Mouse (Mus musculus) urinary bladder, postnatal 4 days (tissue): ENCODE data around the gene Efnb1.

Experiments
- DNase-seq, 2 experiments: peaks; one replicate each; pipeline ENCODE4 v3.0.0; 2021 to 2022; ENCODE audit warnings: low spot score in 2 of 2

The Efnb1 gene

DNA sequence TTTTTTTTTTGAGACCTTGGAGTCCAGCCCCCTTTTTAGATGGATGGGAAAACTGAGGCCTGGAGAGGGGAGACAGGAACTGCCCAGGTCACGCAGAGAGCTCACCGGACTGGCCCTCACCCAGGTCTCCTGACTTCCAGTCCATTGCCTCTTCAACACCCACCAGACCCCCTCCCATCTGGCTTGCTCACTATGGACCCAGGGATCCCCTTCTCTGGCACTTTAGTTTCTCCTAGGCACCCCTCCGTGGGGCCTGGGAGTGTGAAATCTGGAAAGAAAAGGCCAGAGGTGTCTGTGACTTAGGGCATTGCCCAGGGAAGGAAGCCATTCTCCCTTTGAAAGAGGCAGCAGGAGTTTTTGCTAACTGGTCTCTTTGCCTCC is 17.3 kb downstream of the Efnb1 start:
- DNase-seq, result no peak

DNA sequence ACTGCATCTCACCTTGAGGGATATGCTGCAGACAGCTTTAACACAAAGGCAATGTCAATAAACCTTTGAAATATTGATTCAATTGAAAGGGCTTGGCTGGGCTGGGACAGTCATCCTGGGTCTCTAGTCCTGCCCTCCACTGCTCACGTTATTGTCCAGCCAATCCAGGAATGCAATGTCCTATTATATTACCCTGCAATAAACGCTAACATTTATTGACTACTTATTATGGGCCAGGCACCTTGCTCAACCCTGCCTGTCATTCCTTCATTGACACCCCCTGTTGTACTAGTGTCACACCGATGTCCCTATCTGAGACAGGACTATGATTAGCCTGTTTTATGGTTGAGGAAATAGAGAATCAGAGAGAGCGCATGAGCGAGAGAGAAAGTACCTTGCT is 18.4 kb downstream of the Efnb1 start:
- DNase-seq, result no peak

DNA sequence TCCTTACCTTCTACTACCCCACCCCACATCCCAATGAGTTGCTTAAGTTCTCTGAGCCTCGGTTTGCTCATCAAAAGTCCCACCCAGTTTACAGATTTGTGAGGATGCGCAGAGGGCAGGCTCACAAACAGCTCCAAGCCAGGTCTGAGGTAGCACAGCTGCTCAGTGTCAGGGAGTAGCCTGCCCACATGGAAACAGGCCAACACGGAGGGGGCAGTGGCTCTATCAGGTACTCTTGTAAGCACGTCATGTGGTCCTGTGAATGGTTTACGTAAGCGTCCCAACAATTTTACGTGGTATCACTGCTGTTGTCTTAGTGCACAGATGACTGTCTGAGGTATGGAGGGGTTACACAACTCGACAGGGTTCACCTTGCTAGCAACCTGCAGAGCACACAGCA is 23.1 kb downstream of the Efnb1 start:
- no peak for DNase-seq

DNA sequence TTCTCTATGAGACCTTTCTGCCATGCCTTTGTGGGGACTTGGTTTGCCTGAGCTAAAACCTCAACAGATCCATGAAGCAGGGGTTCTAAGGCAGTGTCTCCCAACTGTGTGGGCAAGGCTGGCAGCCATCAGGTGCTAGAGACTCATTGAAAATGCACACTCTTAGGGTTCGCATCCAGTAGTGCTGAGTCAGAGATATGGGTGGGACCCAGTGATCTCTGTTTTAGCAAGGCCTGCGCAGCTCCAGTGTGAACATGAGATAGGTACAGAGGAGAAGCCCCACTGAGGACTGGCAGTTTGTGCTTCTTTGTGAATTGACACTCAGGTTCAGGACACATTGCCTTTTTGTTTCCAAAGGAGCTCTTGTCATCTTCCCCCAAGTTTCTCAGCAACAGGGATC is 28.2 kb downstream of the Efnb1 start:
- no peak for DNase-seq

DNA sequence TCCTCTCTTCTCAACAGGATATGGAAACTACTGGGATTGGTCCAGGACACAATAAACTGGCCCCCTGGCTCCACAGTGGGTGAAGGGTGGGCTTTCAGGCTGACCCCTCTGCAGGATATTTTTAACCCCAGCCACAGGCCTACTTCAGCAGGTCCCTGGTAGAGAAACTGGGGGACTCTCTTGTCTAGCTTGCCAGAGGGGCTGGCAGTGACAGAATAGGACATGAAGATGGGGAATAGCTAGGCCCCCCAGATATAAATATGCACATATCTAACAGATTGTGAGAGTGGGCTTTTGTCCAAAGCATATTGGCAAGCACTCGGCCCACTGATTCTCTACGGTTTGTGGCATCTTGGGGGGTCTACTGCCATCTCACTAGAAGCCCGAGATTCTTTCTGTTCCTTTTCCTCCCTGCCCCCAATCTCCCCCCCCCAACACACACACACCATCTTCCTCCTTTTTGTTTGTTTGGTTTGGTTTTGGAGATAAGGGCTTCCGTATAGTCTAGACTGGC is 29.0 kb downstream of the Efnb1 start:
- no peak for DNase-seq

DNA sequence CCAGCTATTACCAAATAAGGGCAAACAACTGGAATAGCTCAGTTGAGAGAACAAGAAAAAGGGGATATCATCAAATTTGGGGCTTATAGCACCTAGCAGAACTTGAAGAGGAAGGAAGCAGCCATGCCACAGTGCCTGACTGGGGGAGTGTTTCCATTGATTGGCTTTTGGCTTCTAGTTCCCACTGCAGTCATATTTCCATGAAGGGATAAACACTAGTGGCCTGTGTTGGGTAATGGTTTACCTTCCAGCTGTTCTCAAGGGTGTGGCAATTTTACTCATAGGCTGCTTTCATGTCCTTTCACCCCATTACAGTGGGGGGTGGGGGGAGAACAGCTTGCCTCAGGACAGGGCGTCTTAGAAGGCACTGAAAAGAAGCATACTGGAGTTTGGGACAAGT is 31.1 kb downstream of the Efnb1 start:
- no peak for DNase-seq

DNA sequence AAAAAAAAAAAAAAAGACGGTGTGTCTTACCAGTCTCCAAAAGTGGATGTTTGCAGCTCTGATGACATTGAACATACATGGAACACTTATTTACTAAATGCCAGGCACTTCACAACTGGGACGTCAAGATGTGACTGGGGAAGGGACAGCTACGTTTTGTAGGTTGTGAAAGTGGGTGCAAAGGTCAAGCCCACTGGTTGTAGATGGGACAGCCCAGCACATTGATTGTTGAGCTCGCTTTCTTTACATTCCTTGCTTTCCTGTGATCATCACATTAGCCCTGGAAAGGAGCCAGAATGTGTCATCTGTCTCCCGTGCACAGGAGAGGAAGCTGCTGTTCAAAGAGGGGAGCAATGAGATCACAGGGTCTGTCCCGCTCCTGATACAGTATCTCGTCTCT is 31.6 kb downstream of the Efnb1 start:
- no peak for DNase-seq

DNA sequence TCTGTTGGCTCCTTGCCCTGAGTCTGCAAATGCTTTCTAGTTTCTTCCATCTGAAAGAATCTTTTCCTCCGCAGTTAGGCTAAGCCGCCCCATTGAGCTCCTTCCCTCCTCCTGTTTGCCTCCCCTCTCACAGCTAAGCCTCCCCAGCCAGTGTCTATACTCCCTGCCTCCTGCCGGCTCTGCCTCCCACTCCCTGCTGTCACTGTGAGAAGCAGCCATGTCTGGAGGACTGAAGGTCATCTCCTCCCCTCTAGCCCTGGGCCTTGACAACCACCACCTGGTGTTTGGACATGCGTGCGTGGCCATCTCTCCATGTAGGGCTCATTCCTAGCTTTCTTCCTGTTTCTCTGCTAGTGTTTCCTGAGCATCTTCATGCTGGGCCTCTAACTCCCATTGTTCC is 36.4 kb downstream of the Efnb1 start:
- DNase-seq, result peak in 1 of 2 experiments; percentile 25

DNA sequence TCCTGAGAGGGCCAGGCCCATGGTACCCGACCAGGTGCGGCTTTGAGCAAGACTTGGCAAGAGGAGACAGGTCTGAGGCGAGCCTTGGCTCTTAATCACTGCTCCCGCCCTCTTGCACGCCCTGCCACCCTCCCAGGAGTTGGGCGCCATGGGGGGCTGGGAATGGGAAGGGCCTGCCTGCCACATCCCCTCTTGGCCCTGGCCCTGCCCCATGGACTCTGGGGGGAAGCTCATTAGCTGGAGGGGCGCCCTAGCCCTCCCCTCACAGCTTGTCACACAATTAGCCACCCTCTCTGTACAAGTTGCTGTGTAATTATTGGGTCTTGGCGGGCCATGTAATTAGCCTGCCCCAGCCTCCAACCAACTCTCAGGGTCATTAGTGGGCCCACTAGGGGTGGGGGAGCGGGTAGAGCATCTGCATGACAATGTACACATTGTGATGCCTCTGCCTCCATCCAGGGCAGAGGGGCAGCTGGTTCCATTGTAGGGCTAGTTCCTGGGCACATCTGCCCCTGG is 49.2 kb downstream of the Efnb1 start:
- DNase-seq, result peak in 1 of 2 experiments; percentile 20

DNA sequence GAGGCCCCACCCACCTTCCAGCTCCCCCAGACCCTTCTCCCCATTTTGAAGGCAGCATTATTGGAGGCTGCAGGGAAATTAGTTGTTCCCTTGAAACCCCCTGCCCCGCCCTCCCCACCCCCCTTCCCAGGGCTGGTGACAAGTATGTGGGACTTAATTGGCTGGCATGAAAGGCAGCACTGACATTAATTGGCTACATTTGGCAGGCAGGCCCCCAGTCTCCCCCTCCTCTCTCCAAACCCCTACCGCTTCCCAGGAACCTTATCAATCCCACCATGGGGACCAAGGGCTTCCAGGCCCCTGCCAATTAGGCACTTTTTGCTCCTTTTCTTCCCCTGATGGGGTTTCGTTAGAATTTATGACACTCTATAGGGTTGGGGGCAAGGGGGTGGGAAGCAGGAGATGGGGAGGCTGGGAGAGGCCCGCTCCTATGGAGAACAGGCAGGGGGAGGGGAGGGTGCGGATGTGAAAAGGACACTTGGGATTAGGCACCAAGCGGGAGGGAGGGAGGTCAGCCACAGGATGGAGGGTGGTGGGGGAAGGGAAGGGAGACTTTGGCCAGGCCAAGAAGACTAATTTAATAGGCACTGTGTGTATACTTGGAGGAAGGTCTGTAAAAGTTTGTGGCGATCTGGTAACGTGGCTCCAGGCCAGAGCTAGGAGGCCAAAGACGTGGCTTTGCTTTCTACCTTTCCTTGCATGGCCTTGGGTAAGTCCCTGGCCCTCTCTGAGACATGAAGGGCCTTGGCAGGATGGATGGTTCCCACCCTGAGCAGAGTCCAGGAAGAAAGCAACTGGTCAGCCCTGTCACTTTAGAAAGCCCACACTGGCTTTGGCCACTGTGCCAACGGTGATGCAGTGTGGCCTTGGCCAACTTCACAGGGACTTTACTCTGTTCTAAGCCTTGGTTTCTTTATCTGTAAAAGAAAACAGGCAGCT is 50.8 kb downstream of the Efnb1 start:
- DNase-seq, result no peak

DNA sequence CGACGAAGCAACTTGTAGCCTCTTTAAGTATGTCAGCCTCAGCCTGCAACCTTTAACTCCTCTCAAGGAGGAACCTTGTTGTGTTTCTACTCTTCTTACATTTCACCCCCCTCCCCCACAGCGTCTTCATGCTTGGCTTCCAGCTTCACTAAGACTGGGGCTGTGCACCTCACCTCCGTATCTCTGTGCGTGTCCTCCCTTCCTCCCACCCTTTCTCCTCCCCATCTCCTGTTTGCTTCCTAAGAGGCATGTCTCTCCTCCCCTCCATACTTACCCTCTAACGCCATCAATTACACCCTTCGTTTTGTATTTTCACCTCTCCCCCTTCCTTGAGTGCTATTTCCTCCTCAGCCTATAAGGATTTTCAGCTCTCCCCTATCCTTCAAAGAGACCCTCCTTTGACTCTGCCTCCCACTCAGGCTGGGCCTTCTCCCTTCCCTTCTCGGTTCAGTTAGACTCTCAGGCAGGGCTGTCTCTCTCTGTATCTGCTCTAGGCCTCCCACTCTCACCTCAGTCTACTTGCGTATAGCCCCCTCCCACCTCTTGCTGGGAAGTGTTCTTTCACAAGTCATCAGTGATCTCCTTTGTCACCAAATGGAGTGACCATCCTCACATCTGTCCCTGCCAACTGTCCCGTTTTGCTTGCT is 55.6 kb downstream of the Efnb1 start:
- no peak for DNase-seq

DNA sequence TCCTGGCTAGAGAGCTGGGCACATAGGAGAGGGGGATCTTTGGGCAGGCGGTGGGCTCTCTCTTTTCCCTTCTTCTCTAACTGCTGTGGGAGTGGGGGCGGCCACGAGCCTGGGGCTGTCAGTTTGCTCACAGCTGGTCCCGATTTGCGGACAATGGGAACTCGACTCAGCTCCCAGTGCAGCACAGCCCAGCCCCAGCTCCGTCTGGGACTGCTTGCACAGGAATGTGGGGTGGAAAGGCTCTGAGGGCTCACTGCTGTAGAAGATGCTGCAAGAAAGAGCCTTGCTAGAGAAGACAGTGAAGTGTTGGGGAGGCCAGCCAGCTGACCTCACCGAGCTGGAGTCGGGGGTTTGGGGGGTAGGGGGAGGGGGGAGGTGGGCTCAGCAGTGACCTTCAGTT is 61.0 kb downstream of the Efnb1 start:
- no peak for DNase-seq

DNA sequence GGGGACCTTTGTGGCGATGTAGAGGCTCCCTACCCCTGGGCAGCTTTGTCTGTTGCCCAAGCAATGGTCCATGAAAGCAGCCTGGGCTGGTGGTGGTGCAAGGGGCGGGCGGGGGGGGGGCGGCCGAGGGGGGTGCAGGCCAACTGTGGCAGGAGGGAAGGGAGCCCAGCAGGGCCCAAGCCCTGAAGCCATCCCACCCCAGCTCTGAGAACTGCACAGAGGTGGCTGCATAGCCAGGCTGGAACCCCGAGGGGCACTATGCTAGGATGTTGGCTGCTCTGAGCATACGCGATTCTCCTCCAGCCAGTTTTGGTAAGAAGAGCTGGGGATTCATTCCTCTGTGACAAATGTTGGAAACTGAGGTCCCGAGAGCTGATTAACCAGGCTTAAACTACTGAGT is 62.6 kb downstream of the Efnb1 start:
- DNase-seq, result no peak
